Mouse (Mus musculus): ENCODE measurements around the gene Adamtsl4.

- TF ChIP-seq CTCF (IDR thresholded peaks at IDR 0.05) (no peak), POLR2A (IDR thresholded peaks at IDR 0.05; ENCODE audit: insufficient read depth, low read depth, low read length) (no peak), EP300 (IDR thresholded peaks at IDR 0.05; ENCODE audit: insufficient read depth, low read depth, low read length) (no peak)
Observed at GRCm38 (mm10) chr3:95657711-95658110, 30.0 kb downstream of the Adamtsl4 start.
